Mouse (Mus musculus) midbrain, embryonic 13.5 days (tissue): ENCODE data around the gene Ndufb2. TPM values are rescaled to one million over a fixed set of nuclear protein-coding genes. Genes with fewer than 3 reads are reported as not detected.

Experiments used
- ATAC-seq: fragments of 200-750 bp; cut with Nextera tagmentation; 2 replicates; pipeline ENCODE4 v1.8.0; 2017; ENCODE audit warnings: mild to moderate bottlenecking, moderate TSS enrichment, moderate library complexity
- H3K27ac ChIP-seq: fragments of 300-500 bp; sonication (generic); 2 replicates; pipeline ENCODE4 v1.5.1; 2015; ENCODE audit warnings: inconsistent platforms, mild to moderate bottlenecking, moderate library complexity
- H3K27me3 ChIP-seq: fragments of 300-500 bp; sonication (generic); 2 replicates; pipeline ENCODE4 v1.6.1; 2015; ENCODE audit warnings: mild to moderate bottlenecking, inconsistent platforms
- H3K36me3 ChIP-seq: fragments of 300-500 bp; sonication (generic); 2 replicates; pipeline ENCODE4 v1.6.1; 2015; ENCODE audit warnings: mild to moderate bottlenecking, inconsistent platforms
- H3K4me1 ChIP-seq: fragments of 300-500 bp; sonication (generic); replicated peaks from 2 replicates; pipeline ENCODE4 v1.6.1; 2015; ENCODE audit warnings: inconsistent platforms
- H3K4me2 ChIP-seq: fragments of 300-500 bp; sonication (generic); replicated peaks from 2 replicates; pipeline ENCODE4 v1.6.1; 2015; ENCODE audit warnings: moderate library complexity, mild to moderate bottlenecking, inconsistent platforms
- H3K4me3 ChIP-seq: fragments of 300-500 bp; sonication (generic); replicated peaks from 2 replicates; pipeline ENCODE4 v1.5.1; 2015; ENCODE audit warnings: mild to moderate bottlenecking, inconsistent platforms
- H3K9ac ChIP-seq: fragments of 300-500 bp; sonication (generic); replicated peaks from 2 replicates; pipeline ENCODE4 v1.6.1; 2015; ENCODE audit warnings: mild to moderate bottlenecking, inconsistent platforms
- H3K9me3 ChIP-seq: fragments of 300-500 bp; sonication (generic); 2 replicates; pipeline ENCODE4 v1.6.1; 2016; ENCODE audit warnings: mild to moderate bottlenecking, inconsistent platforms
- WGBS: fragments of 180-500 bp; shearing (Covaris S2); methylation state at CpG from one replicate; pipeline ENCODE4 v1.1.7; 2015; 5-methylcytosine and 5-hydroxymethylcytosine counted together
- polyA plus RNA-seq: library from polyadenylated mRNA; unstranded; fragments of >200 nt; fragmentation: Nextera tagmentation; extraction: Ambion mirVana; gene quantifications from 2 replicates; pipeline ENCODE4 v1.2.1, GENCODE M21; 2015

Ndufb2 gene
- 350 and 365 TPM in 2 replicates for polyA plus RNA-seq

DNA sequence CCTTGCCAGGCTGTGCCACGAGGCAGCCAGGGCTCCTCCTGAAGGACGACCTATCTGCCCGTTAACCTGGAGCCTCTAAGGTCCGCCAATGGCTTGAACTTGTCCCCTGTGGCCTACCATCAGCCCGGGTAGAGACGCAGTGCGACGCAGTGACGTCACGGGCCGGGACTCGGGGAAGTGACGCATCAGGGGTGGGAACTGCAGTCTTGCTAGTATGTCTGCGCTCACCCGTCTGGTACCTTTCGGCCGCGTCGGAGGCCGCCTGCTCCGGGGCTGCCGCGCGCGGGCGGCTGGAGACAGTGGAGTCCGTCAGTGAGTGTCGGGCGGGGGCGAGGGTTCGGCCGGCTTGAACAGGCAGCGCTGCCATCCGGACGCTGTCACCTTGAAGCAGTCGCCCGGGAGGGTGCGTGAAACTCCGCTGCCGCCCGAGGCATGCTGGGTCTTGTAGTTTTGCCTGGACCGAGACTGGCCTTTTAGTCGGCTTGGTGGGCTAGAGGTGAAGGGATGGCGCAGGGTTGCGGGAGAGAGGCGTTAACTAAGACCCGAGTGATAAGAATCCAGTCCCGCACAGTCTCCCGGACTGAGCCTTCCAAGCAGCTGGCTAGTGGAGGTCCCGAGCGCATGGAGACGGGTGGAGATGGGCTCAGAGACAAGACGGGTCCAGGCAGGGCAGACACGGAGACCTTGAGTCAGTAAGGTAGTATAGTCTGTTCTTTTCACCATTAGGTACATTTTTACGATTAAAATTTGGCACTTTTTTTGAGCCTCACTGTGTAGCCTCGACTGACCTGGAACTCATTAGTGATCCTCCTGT lies at the start of gene Ndufb2:
Gene Ndufb2 (plus strand): TSS at position 174 of the 814 bp plus-strand sequence.
- ATAC-seq: peak; percentile 99
- no peaks in the 10 kb centered on the region for H3K27me3 ChIP-seq
- H3K27ac ChIP-seq: peak within 1 kb of the TSS; percentile 92
- H3K9ac ChIP-seq: peak within 1 kb of the TSS; percentile 73
- under 1% methylated on average over 56 of the region's 56 CpGs for WGBS
- peak within 1 kb of the TSS; percentile 78 for H3K4me3 ChIP-seq
- H3K36me3 ChIP-seq: peaks cover 29% of the 10 kb centered on the region
- H3K9me3 ChIP-seq: no peaks in the 10 kb centered on the region
- peak within 1 kb of the TSS; percentile 69 for H3K4me2 ChIP-seq
- peaks cover 17% of the 10 kb centered on the region for H3K4me1 ChIP-seq

- no peaks in the 10 kb centered on the region for H3K36me3 ChIP-seq
- ATAC-seq: peak; percentile 86
- H3K4me3 ChIP-seq: no peak overlapping the region
- peaks cover 80% of the 10 kb centered on the region for H3K4me1 ChIP-seq
- H3K27me3 ChIP-seq: no peaks in the 10 kb centered on the region
- H3K9me3 ChIP-seq: no peaks in the 10 kb centered on the region
- peak overlapping the region; percentile 72 for H3K27ac ChIP-seq
- H3K9ac ChIP-seq: peak overlapping the region; percentile 40; the same call in 1 of the 2 replicates
- H3K4me2 ChIP-seq: peak overlapping the region; percentile 17
- 17% methylated on average over 15 of the region's 15 CpGs for WGBS
Observed at GRCm38 (mm10) chr6:39542631-39543597, 49.5 kb upstream of the Ndufb2 start.

DNA sequence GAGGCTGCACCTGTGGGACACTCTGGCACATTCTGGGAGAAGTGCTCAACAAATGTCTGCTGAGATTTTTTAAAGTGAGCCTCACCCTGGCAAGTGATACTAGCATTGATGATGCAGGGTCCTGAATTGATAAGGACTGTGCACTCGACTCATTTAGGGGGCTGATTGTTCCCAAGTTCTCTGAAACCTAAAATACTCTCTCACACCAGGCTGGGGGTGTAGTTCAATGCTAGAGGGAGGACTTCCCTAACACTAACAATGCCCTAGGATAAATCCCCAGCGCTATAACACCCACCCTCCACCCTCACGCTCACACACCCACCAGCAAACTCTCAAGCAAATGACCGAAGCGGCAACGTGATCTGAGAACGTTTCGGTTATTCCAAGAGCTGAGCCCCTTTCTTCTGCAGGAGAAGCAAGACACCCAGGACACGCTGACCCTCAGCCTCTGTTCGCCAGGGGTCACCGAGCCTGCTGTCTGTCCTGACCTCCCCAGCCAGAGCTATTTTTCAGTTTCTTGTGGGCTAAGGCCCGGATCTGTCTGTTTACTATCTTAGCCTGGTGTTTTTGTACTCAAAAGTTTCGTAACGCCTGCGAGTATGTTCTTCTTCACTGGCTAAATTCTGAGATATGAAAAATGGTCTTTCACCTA lies 48.5 kb upstream of the Ndufb2 start:
- Histone ChIP-seq H3K27me3 (no peaks in the 10 kb centered on the region), H3K9ac (peak overlapping the region; percentile 40; the same call in 1 of the 2 replicates), H3K4me3 (no peak overlapping the region), H3K27ac (peak overlapping the region; percentile 72), H3K4me1 (peaks cover 76% of the 10 kb centered on the region), H3K36me3 (no peaks in the 10 kb centered on the region), H3K9me3 (no peaks in the 10 kb centered on the region), H3K4me2 (peak overlapping the region; percentile 4; the same call in 1 of the 2 replicates)
- ATAC-seq: no peak
- WGBS: 19% methylated on average over 15 of the region's 15 CpGs

DNA sequence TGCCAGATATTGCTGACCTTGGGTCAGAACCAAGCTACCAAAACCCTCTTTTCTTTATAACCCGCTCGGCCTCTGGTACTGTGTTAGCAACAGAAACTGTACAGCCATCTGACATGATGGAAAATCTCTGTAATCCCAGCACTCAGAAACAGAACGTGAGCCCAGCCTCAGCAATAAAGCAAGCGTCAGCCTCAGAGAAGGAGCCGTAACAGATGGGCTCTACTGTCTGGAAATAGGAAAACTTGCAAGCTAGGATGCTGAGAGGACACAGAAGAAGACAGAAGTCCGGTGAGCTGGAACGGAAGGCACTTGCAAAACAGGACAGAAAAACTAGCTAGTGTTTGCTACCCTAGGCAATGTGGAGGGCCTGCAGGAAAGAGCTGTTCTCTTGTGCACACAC lies 46.9 kb upstream of the Ndufb2 start:
- Histone ChIP-seq H3K9ac (no peak overlapping the region), H3K4me1 (peaks cover 60% of the 10 kb centered on the region), H3K36me3 (no peaks in the 10 kb centered on the region), H3K4me2 (no peak overlapping the region), H3K4me3 (no peak overlapping the region), H3K27me3 (no peaks in the 10 kb centered on the region), H3K9me3 (no peaks in the 10 kb centered on the region), H3K27ac (no peak overlapping the region)
- 89% methylated on average over 7 of the region's 7 CpGs for WGBS
- ATAC-seq: no peak

GRCm38 (mm10) chr6:39548030-39548429 lies 44.3 kb upstream of the Ndufb2 start:
- Histone ChIP-seq H3K4me3 (no peak overlapping the region), H3K9ac (0 out of 2 replicates have a peak overlapping the region, but pooled peaks have one; percentile 10), H3K4me1 (peaks cover 56% of the 10 kb centered on the region), H3K36me3 (0 out of 2 replicates have a peak, but pooled peaks cover 2% of the 10 kb centered on the region), H3K27me3 (no peaks in the 10 kb centered on the region), H3K27ac (peak overlapping the region; percentile 44; the same call in 1 of the 2 replicates), H3K9me3 (no peaks in the 10 kb centered on the region), H3K4me2 (no peak overlapping the region)
- ATAC-seq: no peak
- 82% methylated on average over 5 of the region's 5 CpGs for WGBS

DNA sequence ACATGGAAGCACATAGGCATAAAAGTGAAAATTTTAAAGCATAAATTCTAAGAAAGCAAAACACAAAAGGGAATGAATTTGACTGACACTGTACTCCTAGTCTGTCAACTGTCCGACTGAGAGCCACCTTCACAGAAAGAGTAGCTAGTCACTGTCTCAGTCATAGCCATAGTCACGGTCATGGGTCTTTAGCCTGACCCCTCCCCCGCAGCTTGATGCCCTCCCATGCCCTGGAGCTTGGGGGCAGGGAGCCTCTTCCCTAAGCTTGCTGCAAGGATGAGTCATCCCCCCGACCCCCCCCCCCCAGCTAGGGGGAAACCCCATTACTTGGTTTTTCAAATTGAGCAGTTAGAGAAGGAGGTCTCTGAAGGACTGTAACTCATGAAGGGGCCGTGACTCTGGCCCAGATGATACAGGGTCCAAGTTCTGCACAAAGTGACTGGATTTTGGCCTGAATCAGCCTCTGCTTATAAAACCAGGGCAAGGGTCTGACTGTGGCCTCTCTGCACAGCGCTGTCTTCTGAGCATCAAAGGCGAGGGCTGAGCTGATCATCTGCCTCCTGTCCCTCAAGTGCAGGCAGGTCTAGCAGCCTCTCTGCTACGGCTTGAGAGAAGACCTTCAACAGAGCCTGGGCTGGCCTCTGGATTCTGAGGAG lies 40.3 kb upstream of the Ndufb2 start:
- no peak for ATAC-seq
- 63% methylated on average over 7 of the region's 8 CpGs for WGBS
- H3K9me3 ChIP-seq: no peaks in the 10 kb centered on the region

DNA sequence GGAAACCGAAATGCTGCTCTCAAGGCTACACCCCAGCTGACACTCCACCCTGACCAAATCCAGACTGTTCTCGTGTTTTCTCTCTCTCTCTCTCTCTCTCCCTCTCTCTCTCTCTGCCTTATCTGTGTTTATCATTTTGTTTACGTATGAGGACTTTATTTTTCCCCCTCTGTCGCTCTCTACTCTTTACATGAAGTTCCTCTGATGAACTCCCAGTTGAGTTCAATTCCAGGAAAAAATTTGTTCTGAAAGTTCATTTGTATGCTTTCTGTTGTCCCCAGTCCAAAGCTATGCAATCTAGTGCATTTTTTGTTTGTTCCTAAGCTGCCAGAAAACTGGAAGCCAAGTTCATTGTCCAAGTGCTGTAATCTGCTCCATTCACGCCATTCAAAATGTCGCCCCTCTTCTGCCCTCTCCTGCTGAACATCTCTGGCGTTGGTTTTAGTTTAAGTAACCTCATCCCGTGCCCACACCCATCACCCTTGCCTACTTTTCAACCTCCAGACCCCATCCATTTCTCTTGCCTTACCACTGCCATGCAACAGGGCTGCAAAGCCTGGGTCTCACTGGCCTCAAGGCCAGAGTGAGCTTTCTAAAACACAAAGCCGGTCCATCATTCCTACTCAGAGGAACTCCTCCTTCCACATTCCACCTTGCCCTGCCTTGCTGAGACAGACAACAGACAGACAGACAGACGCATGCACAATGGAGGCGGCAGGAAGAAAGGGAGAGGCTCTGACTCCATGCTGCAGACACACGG lies 37.3 kb upstream of the Ndufb2 start:
- H3K27me3 ChIP-seq: no peaks in the 10 kb centered on the region
- H3K27ac ChIP-seq: peak overlapping the region; percentile 10; the same call in 1 of the 2 replicates
- no peaks in the 10 kb centered on the region for H3K9me3 ChIP-seq
- 47% methylated on average over 12 of the region's 12 CpGs for WGBS
- H3K4me2 ChIP-seq: peak overlapping the region; percentile 70
- peak overlapping the region; percentile 78 for H3K4me3 ChIP-seq
- H3K36me3 ChIP-seq: peaks cover 9% of the 10 kb centered on the region; the same call in 1 of the 2 replicates
- no peak for ATAC-seq
- H3K4me1 ChIP-seq: peaks cover 60% of the 10 kb centered on the region
- H3K9ac ChIP-seq: peak overlapping the region; percentile 93

More for the DNA sequence above, 40.3 kb upstream of the Ndufb2 start:
- Histone ChIP-seq H3K27me3 (no peaks in the 10 kb centered on the region), H3K4me3 (no peak overlapping the region), H3K4me2 (no peak overlapping the region), H3K36me3 (peaks cover 9% of the 10 kb centered on the region; the same call in 1 of the 2 replicates), H3K9ac (0 out of 2 replicates have a peak overlapping the region, but pooled peaks have one; percentile 6), H3K27ac (no peak overlapping the region; the same call in 1 of the 2 replicates), H3K4me1 (peaks cover 52% of the 10 kb centered on the region)

DNA sequence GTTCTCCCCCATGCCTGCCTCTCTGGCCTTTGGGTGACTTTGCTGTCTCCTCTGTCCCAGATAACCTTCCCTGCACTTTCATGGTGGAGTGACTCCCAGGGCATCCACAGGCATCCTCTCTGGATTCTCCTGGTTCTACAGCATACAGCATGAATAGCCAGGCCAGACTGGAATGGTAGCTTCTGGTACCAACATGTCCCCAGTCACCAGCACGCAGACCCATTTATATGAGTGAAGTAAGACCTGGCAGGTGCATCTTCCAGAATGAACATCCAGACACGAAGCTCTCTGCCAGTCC lies 36.8 kb upstream of the Ndufb2 start:
- peak overlapping the region; percentile 10; the same call in 1 of the 2 replicates for H3K27ac ChIP-seq
- H3K9me3 ChIP-seq: no peaks in the 10 kb centered on the region
- no peaks in the 10 kb centered on the region for H3K27me3 ChIP-seq
- peak overlapping the region; percentile 93 for H3K9ac ChIP-seq
- 67% methylated on average over 2 of the region's 2 CpGs for WGBS
- H3K36me3 ChIP-seq: peaks cover 9% of the 10 kb centered on the region; the same call in 1 of the 2 replicates
- peak overlapping the region; percentile 70 for H3K4me2 ChIP-seq
- peak overlapping the region; percentile 78 for H3K4me3 ChIP-seq
- no peak for ATAC-seq
- H3K4me1 ChIP-seq: peaks cover 60% of the 10 kb centered on the region

- peak overlapping the region; percentile 96 for H3K27ac ChIP-seq
- H3K9me3 ChIP-seq: no peaks in the 10 kb centered on the region
- peak overlapping the region; percentile 70 for H3K4me2 ChIP-seq
- peak; percentile 77 for ATAC-seq
- peaks cover 7% of the 10 kb centered on the region; the same call in 1 of the 2 replicates for H3K36me3 ChIP-seq
- H3K27me3 ChIP-seq: no peaks in the 10 kb centered on the region
- peak overlapping the region; percentile 93 for H3K9ac ChIP-seq
- WGBS: under 1% methylated on average over 51 of the region's 54 CpGs
- H3K4me1 ChIP-seq: peaks cover 58% of the 10 kb centered on the region
- H3K4me3 ChIP-seq: peak overlapping the region; percentile 78
Observed at GRCm38 (mm10) chr6:39556900-39557659, 35.3 kb upstream of the Ndufb2 start.

- Histone ChIP-seq H3K36me3 (peaks cover 6% of the 10 kb centered on the region; the same call in 1 of the 2 replicates), H3K4me1 (peaks cover 56% of the 10 kb centered on the region), H3K4me2 (peak within 1 kb of the TSS; percentile 70), H3K9me3 (no peaks in the 10 kb centered on the region), H3K27ac (peak within 1 kb of the TSS; percentile 96), H3K9ac (peak within 1 kb of the TSS; percentile 93), H3K27me3 (no peaks in the 10 kb centered on the region), H3K4me3 (peak within 1 kb of the TSS; percentile 78)
- peak; percentile 97 for ATAC-seq
- under 1% methylated on average over 40 of the region's 50 CpGs for WGBS
Observed at GRCm38 (mm10) chr6:39557723-39558261, 34.6 kb upstream of the Ndufb2 start, which contains the start of gene Dennd2a. Gene Dennd2a (minus strand): TSS chr6:39557867.
